Mouse (Mus musculus) induced T-regulatory cell, adult 2 months (primary cell): Measurements from ENCODE around the gene Tcea3.

Experiments used
- DNase-seq: peaks from one replicate; pipeline ENCODE4 v3.0.0-alpha.2; 2012; ENCODE audit warnings: low read depth

Tcea3 gene

GRCm38 (mm10) chr4:136247729-136248463, at the start of gene Tcea3:
Gene Tcea3 (plus strand): TSS chr4:136247729.
- DNase-seq: no peak

- no peak for DNase-seq
These were observed 48.7 kb upstream of the Tcea3 start for GRCm38 (mm10) chr4:136198846-136199245.

DNA sequence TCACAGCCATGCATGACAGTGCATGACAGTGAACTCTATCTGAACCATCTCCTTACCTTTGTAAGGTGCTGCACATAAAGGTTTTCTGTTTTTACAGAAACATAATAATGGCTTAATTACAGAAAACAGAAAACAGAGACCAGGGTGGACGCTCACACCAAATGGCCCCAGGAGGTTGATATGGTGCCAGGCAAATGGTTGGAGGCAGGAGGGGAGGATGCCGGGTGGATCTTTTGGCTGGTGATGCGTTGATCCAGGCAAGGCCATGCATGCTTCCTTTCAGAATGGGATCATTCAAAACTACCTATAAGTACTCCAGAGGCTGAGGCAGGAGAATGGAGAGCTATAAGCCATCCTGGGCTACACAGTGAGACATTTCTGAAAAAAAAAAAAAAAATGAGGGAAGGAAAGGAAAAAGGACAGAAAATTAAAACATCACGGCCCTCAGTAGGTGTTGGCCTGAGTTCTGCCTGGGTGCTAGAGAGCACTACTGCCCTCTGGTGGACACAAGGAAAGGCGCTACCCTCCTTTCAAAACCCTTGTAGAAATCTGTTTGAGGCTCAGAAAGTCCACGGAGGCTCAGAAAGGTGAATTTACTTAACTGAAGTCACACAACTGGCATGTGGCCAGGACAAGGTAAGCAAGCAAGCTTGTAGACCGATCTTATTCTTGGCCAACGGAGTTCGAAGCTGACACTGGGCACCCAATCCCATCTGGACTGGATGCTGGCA, 47.8 kb upstream of the Tcea3 start:
- DNase-seq: peak; percentile 84

GRCm38 (mm10) chr4:136202509-136202908, 45.0 kb upstream of the Tcea3 start:
- peak; percentile 88 for DNase-seq

- no peak for DNase-seq
These were observed 42.8 kb upstream of the Tcea3 start for GRCm38 (mm10) chr4:136204775-136205174.

DNA sequence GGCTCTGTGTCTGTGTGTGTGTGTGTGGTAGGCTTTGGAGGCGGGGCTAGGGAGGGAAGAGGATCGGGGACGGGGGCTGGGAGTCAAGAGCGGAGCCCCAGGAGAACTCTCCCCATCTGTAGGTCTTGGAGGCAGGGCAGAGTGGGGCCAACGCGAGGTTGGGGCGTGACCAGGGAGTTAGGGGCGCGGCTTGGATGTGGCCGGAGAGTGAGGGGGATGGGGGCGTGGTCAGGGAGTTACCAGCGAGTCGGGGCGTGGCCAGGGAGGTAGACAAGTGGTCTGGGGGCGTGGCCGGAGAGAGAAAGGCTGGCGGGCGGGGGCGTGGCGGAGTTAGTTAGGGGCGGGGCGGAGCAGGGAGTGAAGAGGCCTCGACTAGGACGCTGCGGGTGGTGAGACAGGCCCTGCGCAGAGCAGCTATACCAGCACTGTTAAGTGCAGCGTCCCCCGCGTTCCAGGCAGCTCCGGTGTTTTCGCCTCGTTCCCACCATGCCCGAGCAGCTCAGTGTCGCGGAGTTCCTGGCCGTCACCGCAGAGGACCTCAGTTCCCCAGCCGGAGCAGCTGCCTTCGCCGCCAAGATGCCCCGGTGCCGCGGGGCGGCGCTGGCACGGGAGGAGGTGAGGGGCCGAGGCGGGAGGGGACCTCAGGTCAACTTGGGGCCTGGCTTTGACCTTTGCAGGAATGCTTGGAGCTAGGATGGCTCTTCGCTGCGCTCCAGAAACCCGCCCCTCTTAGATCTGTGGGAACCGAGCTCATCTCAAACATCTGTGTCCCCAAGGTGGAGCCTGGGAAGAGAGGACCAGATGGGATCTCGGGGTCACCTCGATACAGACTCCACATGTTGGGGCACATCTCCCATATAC, 41.3 kb upstream of the Tcea3 start, which contains the start of gene Asap3:
Asap3 (plus strand) TSS at position 333 of the 861 bp plus-strand sequence.
- peak; percentile 94 for DNase-seq

DNA sequence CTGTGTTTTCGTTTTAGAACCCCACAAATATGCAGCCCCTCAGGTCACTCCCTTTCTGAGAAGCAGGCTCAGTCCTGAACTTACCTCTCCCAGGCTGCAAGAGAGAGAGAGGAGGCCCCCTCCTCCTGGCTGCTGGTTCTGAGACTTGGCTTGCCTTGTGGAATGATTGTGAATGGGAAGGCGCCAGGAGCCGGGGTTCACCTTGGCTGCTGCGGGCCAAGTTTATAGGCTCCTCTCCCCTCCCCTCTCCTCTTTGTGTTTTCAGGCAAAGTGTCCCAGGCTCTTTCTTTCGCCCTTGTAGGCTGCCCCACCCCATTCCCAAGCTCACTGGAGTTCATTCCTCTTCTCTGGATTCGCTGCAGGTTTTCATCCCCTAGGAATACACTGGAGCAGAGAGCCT, 40.6 kb upstream of the Tcea3 start:
- DNase-seq: no peak

- DNase-seq: no peak
These were observed 36.6 kb upstream of the Tcea3 start for GRCm38 (mm10) chr4:136210931-136211330.

DNA sequence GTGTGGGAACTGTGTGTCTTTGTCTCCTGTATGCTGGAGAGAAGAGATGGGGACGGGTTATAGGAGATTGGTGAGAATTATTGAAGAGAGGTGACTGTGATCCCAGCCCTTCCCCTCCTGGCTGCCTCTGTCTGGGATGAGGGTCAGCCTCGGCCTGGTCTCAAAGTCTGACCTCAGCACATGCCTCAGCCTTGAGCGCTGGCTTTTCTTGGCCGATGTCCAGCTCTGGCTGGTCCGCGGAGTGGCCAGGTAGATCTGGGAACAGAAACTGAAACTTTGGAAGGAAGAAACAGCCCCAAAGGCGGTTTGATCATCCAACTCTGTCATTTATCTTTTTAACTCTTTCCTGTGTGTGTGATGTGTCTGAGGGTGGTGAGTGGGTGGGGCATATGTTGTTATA, 33.9 kb upstream of the Tcea3 start:
- DNase-seq: no peak

DNA sequence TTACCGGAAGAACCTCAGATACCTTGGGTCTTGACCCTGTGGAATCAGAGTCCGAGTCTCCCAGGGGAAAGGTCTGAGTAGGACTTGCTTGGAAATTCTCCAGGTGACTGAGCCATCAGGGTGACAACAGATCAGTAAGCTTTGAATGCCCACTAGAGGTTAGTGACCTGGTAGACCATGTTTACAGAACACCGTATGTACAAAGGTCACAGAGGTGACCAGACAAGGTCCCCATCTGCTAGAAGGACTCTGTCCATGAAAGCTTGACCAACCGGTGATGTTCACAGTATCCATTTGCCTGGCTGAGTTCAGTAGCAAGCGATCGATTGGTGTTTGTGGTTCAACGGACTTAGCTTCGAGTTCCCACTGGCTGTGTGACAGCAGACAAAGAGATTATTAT, 32.7 kb upstream of the Tcea3 start:
- no peak for DNase-seq

- no peak for DNase-seq
These were observed 32.0 kb upstream of the Tcea3 start for GRCm38 (mm10) chr4:136215576-136215975.

DNA sequence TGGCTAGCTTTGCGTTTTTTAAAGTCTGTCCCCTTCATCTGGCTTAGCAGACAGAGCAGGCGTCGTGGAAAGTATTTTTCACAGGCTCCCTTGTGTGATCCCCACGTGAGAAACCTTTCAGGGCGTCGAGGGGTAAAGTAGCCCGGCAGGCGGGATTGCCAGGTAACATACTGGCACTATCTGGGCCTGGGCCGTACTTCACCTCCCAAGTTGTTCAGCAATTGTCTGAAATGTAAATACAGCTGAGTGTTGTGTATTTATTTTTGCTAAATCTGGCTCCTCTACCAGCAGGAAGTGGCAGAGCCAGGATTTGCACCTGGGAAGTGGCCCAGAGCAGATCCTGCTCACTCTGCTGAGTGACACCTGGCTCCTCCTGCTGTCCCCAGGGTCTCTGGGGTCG, 30.5 kb upstream of the Tcea3 start:
- no peak for DNase-seq

- DNase-seq: no peak
These were observed 28.8 kb upstream of the Tcea3 start for GRCm38 (mm10) chr4:136218595-136219214.

DNA sequence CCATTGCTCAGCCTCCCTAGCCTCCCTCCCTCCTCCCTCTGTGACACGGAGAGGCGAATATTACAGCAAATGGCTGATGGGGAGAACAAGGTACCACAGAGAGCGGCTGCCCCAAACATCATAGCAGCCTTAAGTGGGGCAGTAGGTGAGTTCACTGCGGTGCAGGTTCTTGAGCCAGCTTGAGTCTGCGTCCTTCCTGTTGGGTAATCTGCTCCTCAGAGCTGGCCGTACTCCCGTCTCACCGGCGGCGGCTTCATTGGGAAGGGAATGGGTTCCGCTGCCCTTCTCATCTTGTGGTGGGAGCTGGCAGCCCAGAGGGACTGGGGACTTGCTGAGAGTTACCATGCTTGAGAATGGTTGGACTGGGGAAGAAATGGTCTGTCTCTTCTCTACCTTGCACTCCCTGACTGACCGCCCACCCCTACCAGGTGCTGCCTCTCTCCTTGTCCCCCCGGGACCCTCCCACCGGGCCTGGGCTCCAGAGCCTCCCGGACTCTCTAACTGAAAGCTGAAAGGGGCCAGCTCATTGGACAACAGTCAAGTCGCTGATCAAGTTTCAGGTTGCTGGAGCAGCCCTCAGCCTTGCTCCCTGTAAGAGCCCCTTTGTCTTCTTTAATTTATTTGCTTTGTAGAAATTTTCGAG, 27.3 kb upstream of the Tcea3 start:
- no peak for DNase-seq

- DNase-seq: no peak
These were observed 23.8 kb upstream of the Tcea3 start for GRCm38 (mm10) chr4:136223549-136224239.

DNA sequence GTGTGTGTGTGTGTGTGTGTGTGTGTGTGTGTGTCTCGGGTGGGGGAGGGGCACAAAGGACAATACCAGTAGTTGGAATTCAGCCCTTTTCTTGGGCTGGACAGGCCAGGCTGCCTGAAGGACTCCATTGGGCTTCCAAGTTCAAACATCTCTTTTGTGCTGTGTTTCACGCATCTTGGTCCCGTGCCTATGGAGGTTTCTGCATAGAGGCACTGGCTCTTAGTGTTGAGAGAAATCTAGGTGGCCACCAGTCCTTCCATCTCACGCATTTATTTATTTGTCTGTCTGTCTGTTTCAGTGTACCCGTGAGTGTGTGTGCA, 23.3 kb upstream of the Tcea3 start:
- no peak for DNase-seq

GRCm38 (mm10) chr4:136224677-136225460, 22.7 kb upstream of the Tcea3 start:
- DNase-seq: no peak

GRCm38 (mm10) chr4:136227408-136227807, 20.1 kb upstream of the Tcea3 start:
- no peak for DNase-seq

- no peak for DNase-seq
These were observed 18.9 kb upstream of the Tcea3 start for GRCm38 (mm10) chr4:136228640-136229039.

- no peak for DNase-seq
These were observed 8.9 kb upstream of the Tcea3 start for GRCm38 (mm10) chr4:136238669-136239068.
